Mouse (Mus musculus): ENCODE data around the gene Btg2. TPM values are rescaled to one million over a fixed set of nuclear protein-coding genes. Genes with fewer than 3 reads are reported as not detected.

Btg2 gene
- total RNA-seq, 2 experiments from 2014 or later, result 38.7 to 39.1 TPM

DNA sequence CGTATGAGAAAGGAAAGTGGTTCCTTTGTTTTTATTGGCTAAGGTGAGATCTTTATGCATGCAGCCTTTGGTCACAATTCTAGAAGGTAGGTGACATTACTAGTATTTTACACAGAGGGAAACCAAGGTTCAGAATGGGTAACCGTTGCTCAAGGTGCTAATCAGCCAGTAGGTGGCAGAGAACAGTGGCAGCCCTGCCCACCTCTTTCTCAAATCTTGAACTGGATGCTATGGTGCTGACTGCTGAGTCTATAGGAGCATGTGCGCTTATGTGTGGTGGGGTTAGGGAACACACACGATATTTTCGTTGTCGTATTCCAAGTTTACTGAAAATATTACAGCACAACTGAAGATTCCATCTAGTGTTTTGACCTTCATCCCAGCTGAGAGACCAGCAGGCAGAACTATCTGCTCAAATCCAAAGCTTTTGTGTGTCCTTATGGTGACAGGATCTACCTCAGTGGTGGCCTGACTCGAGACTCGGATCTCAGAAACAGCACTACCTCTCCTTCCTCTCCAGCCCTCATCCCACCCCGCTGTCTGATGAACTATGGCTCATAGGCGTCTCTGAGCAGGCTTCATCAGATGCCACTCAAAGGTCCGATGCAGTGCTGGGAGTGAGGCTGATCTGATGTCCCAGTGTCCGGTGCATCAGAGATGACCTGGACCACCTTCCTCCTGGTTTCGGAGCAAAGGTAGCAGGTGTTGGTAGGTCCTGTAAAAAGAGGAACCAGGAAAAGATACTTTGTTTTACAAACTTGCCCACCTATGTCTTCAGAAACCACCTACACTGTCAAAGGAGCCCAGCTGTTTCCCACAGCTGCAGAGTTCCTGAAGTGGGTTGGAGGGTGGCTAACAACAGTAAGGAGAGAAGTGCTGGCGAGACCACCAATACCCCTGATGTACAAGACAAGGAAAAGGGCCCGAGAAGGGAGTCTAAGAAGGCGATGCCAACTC, 18.9 kb downstream of the Btg2 start:
- no peak for DNase-seq

DNA sequence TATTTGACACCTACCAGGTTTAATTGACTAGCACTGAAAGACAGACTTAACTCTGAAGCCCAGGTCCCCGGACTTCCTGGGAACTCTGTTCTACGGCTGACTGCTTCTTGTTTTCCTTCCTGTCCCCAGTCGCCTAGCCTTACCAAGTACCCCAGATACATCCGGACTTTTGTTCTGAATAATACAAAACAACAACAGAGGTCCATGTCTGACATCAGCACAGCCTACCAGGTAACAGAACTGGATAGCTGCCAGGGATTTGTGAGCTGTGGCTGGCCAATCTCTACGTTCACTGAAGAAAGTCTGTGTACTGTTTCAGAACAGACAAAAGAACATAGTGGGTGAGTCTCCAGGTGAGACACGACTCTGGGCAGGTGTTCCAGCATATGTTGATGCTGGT, 20.1 kb downstream of the Btg2 start:
- no peak for DNase-seq

DNA sequence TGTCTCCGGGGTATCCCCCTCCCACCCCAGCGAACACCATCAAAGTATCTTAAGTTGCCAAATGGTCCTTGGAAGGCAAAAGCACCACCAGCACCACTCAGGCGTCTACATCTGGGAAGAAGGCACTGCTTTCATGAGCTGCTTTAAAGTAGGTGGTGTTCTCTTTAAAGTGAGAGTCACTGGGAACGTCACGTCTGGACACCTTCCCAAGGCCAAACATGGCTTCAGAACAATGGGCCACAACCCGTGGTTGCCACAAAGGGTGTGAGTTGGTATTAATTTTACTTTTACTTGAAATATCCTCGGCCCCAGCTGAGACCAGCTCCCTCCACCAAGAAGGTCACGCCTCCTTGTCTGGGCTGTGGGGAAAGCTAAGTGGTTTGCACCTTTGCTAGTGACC, 21.2 kb downstream of the Btg2 start:
- peak; percentile 49 to 57 for DNase-seq

DNA sequence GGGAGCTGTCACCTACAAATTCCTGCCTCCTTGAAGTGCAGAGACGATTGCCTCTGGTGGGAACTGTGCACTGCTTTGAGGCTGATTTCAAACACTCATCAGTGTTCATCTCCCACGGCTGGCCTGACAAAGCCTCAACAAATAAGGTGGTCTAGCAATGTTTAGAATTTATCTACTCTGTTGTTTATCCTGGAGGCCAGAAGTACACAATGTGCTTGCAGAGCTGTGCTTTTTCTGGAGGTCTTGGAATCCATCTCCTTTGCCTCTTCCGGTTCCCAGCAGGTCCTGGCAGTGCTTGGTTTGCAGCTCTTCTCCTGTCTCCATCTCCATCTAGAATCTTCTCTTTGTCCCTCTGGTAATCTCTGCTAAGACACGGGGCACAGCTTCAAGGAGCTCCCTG, 22.6 kb downstream of the Btg2 start:
- DNase-seq, result no peak

DNA sequence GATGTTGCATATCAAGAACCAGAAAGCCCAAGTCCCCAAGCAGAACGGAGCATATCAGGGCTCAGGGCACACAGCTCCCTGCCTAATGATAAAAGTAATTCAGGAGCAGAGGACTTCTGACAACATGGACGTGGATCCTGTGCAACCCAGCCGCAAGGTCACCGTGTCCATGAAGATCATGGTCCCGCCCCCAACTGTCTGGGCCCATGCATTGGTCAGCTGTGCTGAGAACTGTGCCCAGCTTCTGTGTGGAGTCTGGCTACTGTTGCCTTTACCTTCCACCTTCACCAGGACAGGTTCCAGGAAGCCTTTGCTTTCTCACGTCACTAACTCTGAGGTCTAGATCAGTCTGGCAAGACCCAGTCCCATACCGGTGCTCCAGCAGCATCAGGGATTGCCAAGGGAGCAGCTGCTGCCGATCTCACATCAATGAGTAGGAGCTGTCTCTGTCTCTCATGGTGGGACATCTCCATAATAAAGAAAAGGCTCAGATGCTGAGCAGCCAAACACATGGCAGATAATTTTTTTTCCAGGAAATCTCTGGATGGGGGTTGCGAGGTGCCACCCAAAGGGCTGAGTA, 23.2 kb downstream of the Btg2 start:
- no peak for DNase-seq

DNA sequence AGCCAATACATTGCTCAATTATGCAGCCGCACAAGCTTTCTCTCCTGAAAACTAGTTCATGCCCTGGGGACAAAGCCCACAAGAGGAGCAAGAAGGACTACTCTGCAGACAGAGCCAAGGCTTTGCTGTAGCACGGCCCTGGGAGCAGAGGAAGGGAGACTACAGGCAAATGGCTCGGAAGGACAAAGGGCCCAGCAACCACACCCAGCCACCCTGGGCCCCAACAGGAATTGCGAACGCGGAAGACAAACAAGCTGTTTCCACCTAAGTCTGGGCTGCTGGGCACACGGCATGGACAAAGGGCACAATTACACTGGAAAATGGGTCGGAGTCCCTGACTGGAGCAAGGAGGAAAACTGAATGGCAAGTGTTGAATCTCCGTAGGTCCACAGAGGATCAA, 23.9 kb downstream of the Btg2 start:
- no peak for DNase-seq

DNA sequence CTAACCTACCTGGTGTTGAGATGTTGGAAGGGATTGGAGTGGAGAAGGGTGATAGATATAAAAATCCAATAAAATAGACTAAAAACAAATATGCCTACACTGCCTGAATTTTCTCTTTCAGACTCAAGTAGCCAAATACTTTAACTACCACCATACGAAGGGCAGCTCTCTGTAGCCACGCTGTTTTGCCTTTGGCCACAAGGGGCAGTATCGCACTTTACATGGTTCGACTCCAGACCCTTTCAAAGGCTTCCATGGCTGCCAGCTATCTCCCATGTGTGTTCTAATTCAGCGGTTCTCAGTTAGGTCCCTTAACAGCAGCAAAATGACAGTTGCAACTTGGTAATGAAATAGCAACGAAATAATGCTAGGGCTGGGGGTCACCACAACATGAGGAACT, 25.7 kb downstream of the Btg2 start:
- peak; percentile 83 to 88 for DNase-seq

DNA sequence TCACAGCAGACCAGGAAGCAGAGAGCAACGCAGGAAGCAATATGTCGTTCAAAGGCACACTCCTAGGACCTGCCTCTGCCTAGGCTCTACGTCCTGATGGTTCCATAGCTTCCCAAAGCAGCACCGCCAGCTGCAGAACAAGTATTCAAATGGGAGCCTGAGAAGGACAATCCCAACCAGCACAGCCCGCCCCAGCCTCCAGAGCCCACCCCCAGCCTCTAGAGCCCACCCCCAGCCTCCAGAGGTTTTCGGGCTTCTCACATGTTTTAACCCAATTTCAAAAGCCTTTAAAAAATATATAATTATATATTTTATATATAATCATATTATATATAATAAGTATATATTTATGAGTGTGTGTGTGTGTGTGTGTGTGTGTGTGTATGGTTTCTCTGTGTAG, 29.4 kb downstream of the Btg2 start:
- DNase-seq, result no peak

DNA sequence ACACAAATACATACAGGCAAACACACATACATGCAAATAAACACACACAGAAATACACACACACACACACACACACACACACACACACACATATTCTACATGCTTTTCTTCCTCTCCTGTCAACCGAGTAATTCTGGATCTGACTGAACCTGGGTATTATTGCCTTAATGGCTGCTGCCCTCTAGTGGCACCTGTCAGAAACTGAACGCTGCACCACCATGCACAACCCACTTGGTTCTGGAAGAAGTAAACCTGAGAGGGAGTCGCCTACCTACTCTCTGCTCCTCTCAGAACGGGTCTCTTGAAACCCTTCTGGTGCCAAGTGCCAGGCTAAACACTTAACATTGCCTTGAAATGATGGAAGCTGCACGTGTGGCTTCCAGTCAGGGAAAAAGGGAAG, 30.2 kb downstream of the Btg2 start:
- peak; percentile 68 to 82 for DNase-seq

DNA sequence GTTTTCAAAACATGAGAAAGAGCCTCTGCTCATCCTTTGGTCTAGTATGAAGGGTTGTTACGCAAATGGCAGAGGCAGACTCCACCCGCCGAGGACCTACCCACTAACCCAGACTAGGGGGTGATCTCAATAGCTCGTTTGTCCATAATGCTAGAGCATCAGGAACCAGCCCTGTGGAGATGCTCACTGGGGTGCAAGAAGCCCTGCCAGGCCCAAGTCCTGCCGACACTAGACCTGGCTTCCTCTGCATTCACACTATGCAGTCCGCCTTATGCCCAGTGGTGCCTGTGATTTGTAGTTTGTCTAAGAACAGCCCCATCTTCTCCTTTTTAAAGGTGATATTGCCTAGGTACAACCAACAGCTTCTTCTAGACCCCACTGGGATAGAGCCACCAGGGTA, 31.5 kb downstream of the Btg2 start:
- no peak for DNase-seq

DNA sequence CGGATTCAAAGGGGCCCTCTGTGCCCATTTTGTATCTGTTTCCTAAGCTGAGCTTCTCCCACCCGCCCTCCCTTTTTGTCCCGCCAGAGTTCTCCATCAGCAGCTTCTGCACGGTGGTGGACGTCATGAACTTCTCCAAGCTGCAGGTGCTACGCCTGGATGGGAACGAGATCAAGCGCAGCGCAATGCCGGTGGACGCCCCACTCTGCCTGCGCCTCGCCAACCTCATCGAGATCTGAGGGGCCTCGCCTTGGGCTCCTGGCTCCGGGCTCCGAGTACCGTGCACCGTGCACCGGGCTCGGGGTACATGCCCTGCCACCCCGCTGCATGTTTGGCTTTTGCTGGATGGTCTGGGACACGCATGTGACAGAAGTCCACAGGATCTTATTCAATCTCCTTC, 32.5 kb downstream of the Btg2 start:
- no peak for DNase-seq

DNA sequence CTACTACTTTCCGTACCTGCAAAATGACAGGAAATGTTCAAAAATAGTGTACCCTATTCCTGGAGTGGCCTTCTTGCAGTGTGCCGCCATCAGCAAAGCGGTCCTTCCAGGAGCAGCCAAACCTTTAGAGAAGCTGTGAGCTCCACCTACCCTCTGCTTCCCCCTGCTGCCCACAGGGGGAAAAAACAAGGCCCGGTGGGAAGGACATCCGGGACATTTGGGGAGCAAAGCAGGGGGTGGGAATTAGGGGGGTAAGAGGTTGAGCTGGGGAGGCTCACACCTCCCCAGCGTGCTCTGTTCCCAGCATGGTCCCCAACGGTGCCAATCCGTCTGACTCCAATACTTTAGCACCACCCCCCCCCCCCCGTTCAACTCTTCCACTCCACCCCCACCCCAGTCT, 32.9 kb downstream of the Btg2 start:
- DNase-seq, result peak; percentile 70 to 86

DNA sequence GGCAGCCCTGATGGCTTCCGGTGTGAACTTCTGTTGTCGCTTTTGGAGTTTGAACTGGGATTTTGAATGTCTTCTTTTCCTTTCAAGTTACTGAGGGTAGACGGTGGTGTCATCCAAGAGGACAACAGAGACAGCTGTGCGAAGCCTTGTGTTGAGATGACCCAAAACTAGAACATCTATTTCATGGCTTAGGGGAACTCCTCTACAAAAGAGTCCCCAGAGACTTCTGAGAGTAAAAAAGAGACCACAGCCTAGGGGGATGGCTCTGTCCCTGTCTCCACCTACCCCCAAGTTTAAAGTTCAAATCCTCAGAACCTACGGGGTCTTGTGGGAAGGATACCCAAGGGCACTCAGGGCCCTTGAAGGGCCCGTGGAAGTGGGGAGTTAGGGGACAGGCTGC, 34.1 kb downstream of the Btg2 start:
- no peak for DNase-seq

DNA sequence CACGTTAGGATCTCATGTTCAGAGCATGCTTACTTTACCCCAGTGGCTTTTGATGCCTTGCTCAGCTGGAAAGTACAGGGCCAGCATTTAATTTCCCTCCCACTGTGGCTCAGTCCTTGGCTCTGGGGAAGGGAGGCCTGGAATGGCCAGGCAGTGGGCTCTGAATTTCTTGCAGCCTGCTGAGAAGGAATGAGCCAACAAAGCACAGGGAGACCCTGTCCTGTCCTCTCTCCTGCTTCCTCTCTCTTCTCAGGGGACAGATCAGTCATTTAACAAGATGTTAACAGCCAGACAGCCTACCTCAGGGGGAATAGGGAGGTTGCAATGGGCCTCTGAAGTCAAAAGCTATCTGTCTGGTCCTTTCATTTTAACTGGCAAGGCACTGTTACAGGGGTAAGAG, 36.6 kb downstream of the Btg2 start:
- no peak for DNase-seq

DNA sequence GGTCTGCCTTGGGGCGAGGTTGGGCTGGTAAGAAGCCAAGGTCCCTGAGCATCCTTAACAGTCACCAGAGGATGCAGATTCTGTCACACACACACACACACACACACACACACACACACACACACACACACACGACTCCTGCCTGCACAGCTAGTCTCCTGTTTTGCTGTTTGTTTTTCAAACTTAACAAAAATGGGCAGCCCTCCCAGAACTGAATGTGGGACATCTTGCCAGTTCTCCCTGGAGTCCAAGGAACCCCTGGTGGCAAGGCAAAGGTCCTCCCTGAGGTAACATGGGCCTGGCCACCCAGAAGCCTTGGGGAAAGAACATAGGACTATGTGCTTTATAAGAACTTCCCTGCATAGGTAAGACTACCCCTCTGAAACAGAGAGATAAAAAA, 37.0 kb downstream of the Btg2 start:
- DNase-seq, result peak in 1 of 2 experiments; percentile 27

DNA sequence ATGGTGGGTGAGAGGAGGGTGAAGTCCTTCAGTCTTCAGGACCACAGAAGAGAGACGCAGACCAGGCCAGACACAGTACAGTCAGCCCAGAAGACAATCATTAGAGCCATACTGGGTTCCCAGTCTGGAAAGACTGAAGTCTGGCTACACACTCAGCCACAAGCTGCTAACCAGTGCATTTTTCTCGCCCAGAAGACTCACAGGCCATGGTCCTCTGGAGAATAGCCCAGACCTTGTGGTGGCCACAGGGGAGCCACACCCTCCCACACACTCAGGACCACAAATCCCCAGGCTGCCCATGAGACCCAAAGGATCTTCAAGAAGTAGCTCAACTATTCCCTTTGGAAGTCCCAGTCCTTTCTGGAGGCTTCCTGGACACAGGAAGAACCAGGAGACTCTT, 39.6 kb downstream of the Btg2 start:
- DNase-seq, result no peak

DNA sequence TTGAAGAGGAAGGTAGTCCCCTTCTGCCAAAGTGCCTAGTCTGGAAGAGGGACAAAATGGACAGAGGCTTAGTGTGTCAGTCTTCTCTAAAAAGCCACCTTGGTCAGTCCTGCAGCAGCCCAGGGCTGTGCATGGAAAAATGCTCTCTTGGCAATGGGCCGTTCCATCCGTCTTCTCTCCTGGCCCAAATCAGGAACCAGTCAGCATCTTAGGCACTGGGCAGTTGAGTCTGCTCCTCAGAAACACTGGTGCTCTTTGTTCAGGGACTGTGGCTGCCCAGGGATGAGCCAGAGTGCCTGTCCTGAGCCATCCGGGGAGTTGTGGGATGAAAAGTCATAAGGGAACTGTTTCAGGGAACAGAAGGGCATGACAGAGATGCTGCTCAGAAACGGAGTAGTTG, 40.6 kb downstream of the Btg2 start:
- DNase-seq, result no peak

DNA sequence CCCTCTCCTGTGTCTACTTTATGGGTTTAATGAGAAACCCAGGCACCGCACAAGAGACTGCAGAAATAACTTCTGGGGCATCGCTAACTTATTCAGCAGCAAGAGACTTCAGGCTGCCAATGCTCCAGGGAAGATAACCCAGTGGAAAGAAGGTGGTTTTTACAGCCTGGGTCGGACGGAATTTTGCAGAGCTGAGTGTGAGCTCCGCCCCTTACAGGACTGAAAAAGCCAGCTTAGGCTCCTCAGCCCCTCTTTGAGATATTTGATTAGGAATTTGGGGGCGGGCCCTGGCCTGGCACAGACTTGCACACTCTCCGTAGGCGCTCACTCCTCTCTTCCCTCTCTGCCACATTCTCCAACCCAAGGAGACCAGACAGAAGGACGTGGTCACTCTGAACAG, 41.7 kb downstream of the Btg2 start, which contains the start of gene Fmod:
Fmod (plus strand) TSS at position 83 of the 400 bp plus-strand sequence.
- no peak for DNase-seq

DNA sequence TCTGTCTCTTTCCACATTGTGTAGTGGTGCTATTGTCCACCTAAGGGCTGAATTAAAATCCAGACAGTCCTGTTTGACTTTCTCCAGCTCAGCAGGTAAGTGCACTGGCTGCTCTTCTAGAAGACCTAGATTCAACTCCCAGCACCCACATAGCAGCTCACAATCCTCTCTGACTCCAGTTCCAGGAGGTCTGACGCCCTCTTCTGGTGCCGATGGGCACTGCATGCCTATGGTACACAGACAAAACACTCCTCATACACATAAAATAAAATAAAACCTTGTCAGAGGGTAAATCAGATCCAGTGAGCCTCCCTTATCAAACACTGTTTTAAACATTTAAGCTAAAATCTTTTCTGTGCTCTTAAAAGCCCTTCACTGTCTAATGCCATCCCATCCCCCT, 42.4 kb downstream of the Btg2 start:
- DNase-seq, result no peak

DNA sequence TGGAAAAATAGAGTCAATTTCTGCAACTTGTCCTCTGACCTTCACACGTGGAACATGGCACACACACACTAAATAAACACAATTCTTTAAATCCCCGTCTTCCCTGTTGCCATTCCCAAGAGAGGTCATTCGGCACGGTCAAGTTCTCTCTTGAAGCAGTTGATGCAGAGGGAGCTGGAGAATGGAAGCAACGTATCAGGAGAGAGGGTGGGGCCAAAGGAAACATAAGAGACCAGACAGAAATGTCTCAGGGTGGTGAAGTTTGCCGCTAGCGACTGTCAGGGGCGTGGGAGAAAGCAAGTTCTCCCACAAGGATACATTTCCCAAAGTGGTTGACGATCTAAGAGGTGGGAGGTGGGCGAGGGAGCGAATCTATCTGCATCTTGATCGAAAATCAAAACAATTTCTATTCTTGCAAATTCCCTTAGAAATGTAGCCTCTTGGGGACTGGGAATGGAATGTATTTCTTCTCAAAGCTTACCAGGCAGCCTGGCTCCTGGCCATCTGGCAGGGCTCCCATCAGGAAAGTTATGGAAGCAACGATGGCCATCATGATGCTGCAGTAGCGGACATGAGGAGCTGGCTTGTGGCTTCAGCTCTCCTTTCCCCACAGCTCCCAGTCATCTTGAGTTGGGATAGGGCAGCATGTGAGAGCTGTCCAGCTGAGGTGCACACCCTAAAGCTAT, 50.6 kb downstream of the Btg2 start:
- peak in 1 of 2 experiments; percentile 50 for DNase-seq

DNA sequence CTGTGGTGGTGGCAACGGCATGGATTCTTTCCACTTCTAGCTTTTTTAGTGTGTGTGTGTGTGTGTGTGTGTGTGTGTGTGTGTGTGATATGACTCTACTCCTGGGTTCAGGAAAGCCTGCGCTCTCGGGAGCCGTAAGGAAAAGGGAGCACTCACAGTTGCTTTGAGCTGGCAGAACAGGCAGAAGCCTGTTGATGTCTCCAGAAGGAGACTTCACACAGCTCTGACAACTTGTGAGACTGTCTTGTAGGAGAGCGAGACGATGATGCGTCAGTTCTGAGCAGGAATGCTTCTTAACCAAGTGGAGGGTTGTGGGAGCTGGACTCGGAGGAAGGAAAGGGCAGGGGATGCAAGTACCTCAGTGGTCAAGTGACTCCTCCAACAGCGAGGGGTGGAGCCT, 52.2 kb downstream of the Btg2 start:
- no peak for DNase-seq

DNA sequence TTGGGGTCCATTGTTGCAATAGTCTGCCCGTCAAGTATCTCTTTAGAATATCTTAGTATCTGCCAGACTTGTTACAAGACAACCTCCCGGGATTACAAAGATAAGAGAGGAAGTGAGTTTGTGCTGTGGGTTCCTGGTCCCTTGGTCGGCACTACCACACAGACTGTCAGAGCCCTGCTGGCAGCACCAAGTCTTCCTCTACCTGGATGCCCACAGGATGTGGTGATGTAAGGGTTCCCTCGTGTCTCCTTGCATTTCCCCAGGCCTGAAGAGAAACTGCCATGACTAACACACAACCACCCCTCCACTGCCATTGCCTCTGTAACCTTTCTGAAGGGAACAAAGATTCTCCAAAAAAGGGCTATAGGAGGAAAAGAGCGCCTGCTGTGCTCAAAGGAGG, 52.9 kb downstream of the Btg2 start:
- no peak for DNase-seq

Data from adrenal gland, postnatal 36 days (tissue).